Mouse (Mus musculus) erythroblast, embryonic 14.5 days (primary cell): ENCODE data around the gene Smtn.

Source experiments
- GATA1 ChIP-seq: IDR thresholded peaks from 2 replicates; pipeline ENCODE4 v1.6.1; 2012; ENCODE audit warnings: low read length, inconsistent platforms, mixed read lengths
- TAL1 ChIP-seq: IDR thresholded peaks from 3 replicates; pipeline ENCODE4 v1.6.1; 2012; ENCODE audit warnings: low read length, inconsistent platforms, mixed read lengths

DNA sequence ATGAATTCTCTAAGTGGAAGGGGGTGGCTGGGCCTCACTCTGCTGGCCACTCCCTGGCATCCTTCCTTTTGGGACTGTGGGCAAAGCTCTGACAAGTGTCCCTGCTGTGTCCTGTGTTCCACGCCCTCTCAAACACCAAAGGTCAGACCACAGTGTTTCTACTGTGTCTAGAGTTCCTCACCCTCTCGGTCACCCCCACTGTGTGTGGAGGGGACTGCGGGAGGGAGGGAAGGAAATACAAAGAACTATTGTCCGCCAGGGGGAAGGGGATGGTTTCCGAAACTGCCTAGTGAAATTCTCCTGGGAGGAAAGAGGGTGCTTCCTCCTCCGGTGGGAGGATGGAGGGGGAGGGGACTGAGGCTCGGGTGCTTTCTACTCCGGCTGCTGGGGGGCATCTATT is 5.5 kb downstream of the Smtn start:
- no peak for TF ChIP-seq GATA1
- no peak for TF ChIP-seq TAL1
